Mouse (Mus musculus): ENCODE measurements around the gene Scaf8.

- TF ChIP-seq KAT2A (IDR thresholded peaks at IDR 0.05; ENCODE audit: insufficient replicate concordance, low read length) (no peak), CHD1 (IDR thresholded peaks at IDR 0.05; ENCODE audit: low read depth, low read length) (no peak), POLR2A (IDR thresholded peaks at IDR 0.05; ENCODE audit: low read depth, low read length) (no peak), POLR2AphosphoS2 (IDR thresholded peaks at IDR 0.05; ENCODE audit: low read depth, low read length) (no peak), MAFK (IDR thresholded peaks at IDR 0.05; ENCODE audit: insufficient replicate concordance, low read length) (no peak), GABPA (IDR thresholded peaks at IDR 0.05; ENCODE audit: insufficient replicate concordance, low read depth, low read length) (no peak)
Observed at GRCm38 (mm10) chr17:3206527-3207398, 92.0 kb downstream of the Scaf8 start.
